Mouse (Mus musculus): Measurements from ENCODE around the gene Picalm.
"Not testable (repeated sequence)": the region's sequence is repeated elsewhere in the genome, so short reads cannot be mapped to it uniquely, and the experiment has no call there.

Gene Picalm

DNA sequence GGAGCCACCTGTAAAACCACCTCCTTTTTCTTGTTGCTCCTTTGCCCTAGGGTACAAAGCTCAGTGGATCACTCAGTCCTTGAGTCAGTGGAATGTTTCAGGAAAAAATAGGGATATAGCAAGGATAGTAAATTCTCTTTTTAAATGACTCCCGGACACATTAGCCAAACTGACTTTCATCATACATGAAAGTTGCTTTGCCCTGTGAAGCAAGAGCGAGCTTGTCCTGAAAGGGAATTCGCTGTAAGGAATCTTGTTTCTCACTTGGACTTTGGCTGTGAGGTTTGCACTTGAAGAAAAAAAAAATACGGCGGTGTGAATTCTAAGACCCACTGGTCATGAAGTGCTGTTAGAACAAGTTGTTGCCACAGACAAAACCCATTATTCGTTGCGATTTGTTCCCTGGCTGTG lies 1.8 kb downstream of the Picalm start:
- DNase-seq (ENCODE audit: low spot score): no peak

DNA sequence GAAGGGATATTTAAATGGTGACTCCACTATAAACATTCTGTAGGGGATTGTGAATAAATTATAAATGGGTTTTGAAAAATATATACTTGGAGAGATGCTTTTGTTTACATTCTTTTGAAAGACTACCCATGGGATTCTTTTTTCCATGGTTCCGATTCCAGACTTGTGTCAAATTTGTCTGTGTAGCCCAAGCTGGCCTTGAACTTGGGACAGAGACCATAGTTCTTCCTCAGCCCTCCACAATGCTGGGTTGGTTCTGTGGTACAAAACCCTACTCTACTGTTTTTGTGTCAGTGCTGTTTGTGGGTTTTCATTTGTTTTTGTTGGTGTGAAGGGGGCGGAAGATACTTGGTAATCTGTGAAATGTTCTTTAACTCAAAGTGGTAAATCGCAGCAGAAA lies 2.3 kb downstream of the Picalm start:
- no peak for DNase-seq (ENCODE audit: low spot score)

DNA sequence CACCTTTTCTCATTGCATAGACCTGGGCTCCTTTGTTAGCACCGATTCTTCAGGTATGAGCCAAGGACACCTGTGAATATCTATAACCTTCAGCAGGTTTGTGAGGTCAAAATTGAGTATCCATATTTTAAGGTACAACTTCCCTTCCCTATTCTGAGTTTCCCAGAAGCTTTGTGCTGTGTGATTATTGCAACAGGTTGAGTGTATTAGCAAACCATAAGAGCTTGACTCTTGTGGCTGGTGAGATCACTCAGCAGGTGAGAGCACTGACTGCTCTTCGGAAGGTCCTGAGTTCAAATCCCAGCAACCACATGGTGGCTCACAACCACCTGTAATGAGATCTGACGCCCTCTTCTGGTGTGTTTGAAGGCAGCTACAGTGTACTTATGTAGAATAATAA lies 6.7 kb downstream of the Picalm start:
- DNase-seq (ENCODE audit: low spot score): no peak

DNA sequence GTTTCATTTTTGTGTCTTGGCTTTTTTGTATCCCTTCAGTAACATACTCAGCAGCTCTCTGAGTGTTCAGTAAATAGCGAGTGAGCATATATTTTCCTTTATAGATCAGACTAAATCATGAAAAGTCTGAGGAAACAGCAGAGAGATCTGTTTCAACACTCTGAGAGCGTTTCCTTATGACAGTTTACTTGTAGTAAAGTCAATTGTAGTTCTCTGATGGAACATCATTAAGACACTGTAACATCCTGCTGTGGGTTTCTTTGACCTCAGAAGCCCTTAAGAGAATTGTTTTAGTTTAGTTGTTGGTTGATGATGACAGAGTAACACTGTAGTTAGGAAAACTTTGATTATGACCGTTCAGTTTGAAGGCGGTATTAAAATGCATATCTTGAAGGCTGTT lies 8.3 kb downstream of the Picalm start:
- no peak for DNase-seq (ENCODE audit: low spot score)

DNA sequence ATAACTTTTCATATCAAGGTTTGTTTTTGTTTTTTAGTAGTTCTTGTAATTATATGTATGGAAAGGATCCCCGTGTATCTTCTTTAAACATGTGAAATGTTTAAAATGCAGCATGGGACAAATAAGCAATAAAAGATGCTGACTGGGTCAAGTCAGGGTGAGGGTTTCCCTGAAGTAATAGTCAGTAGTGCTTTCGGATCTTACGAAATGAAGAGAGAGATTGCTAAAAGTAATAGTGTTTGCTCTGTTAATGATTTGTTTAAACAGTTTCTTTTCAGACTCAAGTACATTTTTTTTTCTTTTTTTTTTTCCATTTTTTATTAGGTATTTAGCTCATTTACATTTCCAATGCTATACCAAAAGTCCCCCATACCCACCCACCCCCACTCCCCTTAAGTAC lies 10.3 kb downstream of the Picalm start:
- no peak for DNase-seq (ENCODE audit: low spot score)

DNA sequence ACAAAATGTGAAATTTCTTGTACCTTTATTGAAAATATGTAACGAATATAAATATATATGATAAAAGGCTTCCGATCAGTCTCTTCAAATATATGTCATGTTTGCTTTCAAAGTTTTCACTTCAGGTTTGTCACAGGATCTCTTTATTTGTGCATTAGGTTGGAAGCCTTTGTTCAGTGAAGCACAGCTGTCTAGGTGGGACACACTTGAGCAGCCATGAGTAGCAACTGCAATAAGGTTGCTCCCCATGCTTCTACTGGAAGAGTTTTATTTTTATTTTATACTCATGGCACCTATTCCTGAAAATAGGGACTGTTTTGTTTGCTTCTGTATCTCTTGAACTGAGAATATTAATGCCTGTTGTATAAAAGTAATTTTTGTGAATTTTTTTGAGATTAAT lies 14.3 kb downstream of the Picalm start:
- DNase-seq (ENCODE audit: low spot score): no peak

DNA sequence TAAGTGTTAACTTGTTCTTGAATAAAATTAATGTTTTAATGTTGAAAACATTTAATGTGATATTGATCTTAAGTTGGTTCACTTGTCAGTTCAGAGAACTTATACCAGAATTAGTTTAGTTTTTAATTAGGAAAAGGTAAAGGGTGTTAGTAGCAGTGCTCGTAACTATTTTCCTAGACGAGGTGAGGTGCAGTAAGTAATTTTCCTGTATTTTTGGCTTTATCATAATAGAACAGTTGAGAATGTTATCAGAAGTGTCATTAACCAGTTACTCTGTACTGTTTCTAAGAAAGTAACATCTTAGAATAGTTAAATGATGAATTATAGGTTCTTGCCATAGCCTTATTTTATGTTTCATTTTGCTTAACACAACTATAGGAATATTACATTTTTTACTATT lies 15.0 kb downstream of the Picalm start:
- no peak for DNase-seq (ENCODE audit: low spot score)

DNA sequence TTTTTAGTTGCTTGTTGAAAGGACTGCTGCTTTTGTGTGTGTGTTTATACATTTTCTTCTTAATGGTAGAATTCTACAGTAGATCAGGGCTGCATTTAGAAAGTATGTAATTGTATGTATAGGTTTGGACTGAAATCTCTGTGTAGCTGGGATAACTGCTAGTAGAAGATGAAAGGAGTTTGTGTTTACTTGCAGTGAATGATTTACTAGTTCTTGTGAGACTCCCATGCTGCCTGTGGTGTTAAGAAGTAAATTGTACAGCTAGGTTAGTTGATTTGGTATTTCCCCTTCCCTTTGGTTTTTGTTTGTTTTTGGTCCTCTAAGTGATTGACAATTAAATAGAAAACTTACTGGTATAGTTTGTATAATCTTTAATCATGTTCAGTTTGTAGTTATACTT lies 15.4 kb downstream of the Picalm start:
- DNase-seq (ENCODE audit: low spot score): no peak

DNA sequence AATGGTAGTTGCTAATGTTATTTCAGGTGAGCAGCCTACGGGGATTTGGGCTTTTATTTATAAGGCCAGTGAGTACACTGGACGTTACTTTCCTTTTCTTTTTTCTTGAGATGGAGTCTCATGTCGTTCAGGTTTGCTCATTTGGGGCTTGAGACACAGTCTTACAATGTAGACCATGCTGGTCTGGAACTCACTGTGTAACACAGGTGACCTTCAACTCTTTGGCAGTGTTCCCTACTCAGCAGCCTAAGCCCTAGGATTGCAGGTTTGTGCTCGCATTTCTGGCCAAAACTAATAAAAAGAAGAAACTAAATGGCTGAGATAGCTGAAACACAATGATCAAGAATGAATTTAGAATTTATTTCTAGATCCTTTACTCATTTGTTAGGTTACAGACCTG lies 15.9 kb downstream of the Picalm start:
- DNase-seq (ENCODE audit: low spot score): no peak

DNA sequence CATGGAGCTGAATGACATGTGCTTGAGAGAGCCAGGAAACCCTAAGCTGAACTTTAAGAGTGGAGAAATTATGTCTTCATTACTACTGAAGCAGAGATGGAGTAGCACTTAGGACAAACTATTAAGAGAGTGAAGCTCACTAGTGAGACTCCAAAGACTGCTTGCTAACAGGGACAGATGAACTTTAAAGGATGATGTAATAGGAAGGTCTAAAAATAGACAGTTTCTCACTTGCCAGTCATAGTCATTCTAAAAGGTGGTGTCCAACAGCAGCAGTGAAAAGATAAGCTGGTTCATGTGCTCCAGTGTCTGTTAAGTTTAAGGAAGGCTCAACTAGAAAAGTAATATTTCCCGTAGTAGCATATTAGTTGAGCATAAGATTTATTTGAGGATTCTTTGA lies 16.3 kb downstream of the Picalm start:
- peak; percentile 80 for DNase-seq (ENCODE audit: low spot score)

DNA sequence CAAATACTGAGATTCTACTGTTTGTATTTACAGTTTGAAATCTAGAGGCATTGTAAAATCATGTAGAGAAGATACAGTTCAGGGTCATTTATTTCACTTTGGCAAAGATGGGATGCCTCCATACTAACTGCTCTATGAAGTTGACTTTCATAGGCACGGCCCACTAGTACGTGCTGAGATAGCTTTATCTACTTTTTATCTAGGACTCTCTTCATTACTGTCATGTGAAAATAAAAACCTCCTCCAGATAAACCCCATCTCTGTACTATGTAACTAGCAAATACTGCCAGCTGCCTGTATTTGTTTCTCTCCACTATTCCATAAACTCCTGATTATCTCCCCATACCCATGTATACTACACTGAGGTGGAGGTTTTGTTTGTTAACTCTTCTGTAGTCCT lies 18.0 kb downstream of the Picalm start:
- DNase-seq (ENCODE audit: low spot score): no peak

DNA sequence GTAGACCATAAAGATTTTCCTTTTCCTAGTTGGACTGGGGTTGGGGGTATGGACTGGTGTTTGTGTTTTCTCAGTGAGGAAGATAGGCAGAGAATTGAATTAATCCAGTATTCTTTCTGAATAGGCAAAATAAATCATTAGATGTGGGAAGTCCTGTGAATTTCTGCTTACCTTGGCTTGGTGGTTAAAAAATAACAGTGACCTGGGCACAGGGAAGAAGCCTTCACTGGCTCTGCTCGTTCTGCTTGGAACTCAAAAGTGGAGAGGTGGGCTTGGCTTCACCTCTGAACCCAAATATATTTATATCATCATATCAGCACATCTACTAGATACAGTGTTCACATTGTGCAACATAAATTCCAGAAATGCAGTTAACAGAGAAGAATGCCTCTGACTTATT lies 18.5 kb downstream of the Picalm start:
- no peak for DNase-seq (ENCODE audit: low spot score)

DNA sequence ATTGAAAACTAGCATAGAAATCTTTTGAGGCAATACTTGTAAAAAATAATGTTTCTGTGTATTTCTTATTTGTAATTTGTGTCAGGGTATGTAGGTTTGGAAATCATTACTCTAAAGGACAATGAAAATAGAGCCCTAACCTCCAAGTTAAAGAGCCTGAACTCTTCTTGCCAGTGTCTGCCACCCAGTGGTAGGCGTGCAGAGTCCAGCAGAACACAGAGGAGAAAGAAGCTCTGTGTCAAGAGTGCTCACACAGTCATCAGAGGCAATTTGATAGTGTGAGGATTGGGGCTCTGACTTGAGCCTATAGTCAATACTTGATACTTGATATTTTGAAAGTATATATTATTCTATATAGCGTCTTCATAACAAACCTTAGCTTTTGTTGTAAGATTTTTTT lies 20.3 kb downstream of the Picalm start:
- no peak for DNase-seq (ENCODE audit: low spot score)

DNA sequence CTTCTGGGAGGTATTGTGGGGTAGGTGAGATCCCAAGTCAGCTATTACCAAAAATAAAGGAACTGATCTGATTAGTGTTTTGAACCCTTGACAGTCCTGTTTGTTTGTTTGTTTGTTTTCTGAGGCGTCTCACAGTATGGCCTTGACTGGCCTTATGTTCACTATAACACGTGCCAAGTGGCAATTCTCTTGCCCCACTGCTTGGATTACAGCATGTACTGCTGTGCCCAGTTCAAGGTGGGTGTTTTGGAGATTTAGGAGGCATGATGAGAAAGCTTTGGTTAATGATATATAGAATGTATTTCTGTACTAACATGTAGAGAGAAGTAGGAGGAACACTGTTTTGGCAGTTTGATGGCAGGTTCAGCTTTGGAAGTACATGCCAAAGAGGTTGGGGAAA lies 28.0 kb downstream of the Picalm start:
- no peak for DNase-seq (ENCODE audit: low spot score)

DNA sequence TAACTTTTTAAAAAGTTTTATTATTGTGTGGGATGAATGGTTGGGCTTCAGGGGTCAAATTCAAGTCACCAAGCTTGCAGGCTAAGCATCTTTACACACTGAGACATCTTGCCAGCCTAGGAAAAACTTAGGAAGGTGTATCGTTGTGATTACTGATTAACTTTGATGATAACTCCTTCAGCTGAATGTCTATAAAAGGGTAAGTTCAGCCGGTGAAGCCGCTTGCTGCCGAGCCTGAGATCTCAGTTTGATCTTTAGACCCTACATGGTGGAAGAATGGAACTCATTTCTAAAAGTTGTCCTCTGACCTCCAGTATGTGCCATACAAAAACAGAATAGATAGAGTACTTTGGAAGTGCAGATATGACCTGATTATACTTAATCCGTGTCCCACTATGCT lies 30.6 kb downstream of the Picalm start:
- DNase-seq (ENCODE audit: low spot score): no peak

DNA sequence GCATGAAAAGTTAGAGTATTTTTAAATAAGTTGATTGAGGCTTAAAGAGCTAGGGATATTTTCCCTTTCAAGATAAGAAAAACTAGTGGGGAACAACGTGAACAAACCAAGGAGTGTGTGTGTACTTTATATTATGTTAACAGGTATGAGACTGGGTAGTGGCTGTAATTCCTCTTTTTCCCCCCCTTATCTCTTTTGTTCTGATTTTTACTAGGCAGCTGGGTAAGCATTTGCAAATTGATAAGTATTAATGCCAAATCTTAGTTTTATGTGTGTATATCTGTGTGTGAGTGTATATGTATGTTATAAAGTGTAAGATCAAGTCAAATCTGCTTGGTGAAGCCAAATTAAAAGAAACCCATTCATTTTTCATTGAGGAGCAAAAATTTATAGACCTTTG lies 34.3 kb downstream of the Picalm start:
- no peak for DNase-seq (ENCODE audit: low spot score)

DNA sequence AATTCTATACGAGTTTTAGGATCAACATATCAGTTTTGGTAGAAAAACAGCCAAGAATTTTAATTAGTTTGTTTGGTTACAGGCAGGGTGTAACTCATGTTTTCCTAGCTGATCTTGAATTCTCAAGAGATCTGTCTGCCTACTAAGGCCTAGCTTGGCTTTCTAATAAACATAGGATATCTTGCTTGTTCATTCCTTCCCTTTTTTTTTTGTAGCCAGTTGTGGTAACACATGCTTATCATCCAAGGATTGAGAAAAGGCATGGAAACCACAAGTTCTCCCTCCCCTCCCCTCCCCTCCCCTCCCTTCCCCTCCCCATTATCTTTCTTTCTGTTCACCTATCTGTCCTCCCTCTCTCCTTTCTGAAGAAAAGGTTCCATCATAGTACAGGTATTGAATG lies 36.0 kb downstream of the Picalm start:
- no peak for DNase-seq (ENCODE audit: low spot score)

DNA sequence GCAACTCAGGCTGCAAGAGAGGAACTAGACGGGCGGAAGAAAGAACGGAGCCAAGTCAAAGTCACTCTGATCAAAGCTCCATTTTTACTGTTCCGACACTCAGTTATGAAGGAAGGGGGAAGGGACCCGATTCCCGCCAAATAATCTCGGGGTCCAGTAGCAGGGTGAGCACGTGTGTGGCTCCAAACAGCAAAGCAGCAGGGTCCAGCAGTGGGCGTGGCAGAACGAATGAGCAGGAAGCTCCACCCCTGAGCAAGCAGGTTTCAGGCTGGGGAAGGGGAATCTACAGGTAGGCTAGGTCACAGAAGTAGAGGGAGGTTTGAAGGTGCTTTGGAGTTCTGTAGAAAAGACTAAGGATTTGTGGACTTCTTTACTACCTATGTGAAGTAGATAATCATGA lies 37.8 kb downstream of the Picalm start:
- DNase-seq (ENCODE audit: low spot score): not testable (repeated sequence)

DNA sequence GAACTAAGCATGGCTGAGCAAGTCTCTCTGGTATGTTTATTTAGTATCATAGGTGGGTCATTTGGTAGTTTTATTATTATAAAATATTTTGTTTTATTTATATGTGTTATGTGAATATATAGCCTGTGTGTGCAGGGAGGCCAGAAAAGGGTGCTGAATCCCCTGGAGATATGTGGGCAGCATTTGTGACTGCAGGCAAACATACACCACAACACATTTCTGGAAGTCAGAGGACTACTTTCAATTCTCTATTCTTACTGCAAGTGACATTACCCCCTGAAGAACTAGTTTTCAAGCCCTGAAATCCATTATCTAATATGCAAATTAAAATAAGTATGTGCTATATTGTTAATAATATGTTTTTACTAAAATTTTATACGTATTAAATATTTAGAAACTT lies 43.8 kb downstream of the Picalm start:
- no peak for DNase-seq (ENCODE audit: low spot score)

DNA sequence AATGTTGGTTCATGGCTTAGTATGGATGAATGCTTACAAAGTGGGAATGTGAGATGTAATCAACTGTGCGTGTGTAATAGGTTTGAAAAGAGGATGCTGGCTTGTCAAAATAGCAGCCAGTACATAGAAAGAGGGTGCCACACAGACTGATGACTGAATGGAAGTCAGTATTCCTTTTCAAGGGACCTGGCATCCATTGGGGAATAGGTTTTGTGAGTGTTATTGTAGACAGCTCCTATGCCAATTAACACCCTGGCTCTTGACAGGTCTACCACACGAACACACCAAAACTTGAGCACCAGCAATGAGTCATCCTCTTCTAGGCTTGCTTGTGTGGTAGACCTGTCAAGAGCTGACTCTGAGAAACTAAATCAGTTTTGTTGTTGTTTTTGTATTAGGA lies 45.6 kb downstream of the Picalm start:
- DNase-seq (ENCODE audit: low spot score): no peak

DNA sequence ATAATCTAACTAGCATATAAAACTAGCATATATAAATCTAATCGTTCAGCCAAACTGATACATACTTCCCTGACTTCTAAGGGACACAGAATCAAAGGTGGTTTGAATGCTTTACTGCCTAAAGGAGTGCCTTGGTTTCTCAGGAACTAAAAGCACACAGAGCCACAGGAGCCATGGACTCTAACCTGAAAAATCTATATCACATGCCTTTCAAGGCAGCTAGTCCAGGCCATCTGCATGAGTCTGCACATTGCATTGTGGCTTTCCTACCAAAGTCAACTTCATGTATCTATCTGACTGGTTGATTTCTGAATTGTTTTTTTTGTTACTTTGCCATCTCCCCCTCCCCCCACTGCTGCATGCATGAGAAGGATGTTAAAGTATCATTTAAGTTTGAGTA lies 50.6 kb downstream of the Picalm start:
- no peak for DNase-seq (ENCODE audit: low spot score)

DNA sequence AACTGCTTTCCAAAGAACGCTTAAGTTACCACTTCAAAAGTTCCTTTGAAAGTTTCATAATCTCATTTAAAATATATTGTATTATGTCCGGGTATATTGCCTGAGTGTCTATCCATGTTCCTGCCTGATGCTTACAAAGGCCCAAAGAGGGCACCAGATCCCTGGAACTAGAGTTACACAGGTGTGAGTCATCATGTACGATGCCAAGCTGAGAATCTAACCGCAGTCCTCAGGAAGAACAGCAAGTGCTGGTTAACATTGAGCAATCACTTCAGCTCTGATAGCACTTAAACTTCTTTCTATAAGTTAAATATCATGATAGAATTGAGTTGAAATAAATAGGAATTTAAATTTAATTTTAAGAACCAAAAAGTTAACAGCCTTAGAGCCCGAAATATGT lies 70.2 kb downstream of the Picalm start:
- no peak for DNase-seq (ENCODE audit: low spot score)

DNA sequence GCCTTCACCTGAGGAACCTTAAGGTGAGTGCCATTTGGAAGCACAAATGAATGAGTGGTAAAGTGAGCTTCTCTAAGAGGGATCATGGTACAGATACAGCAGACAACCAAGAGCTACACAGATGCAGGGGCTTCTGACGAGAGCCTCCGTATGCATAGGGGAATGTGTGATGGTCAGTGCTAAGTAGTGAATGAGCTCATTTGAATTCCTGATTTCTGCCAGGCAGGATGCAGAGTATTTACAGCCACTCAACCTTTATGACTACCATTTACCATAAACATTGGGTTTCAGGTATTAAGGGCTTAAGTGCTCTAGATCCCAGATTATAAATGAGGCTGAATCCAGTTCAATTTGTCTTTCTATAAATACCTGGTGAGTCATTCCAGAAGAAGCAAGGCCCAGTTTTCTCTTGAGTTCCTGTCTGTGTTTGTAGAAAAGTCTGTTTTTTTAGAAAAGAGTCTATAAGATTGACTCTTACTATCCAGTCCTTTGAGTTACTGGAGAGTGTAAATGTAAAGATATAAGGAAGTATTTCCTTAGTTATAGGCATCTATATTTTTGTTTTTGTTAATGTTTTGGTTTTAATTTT lies 72.0 kb downstream of the Picalm start:
- no peak for DNase-seq (ENCODE audit: low spot score)

DNA sequence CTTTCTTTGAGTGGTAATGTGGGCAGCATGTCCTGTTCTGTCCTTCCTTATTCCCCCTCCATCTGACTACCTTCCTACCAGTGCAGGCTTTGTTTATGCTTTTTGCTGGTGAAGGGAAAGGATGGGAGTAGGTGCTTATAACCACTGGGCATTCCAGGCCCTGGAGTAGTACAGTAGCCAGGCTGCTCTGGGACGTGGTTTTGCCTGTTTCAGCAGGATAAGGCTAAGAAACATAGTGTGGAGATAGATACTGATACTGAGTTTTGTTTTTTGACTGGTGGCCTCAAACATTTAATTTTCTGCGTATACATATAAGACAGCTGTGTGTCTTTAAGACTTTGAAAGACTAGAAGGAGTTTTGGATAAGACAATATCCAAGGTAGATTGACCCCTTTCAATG lies 73.9 kb downstream of the Picalm start:
- DNase-seq (ENCODE audit: low spot score): no peak

DNA sequence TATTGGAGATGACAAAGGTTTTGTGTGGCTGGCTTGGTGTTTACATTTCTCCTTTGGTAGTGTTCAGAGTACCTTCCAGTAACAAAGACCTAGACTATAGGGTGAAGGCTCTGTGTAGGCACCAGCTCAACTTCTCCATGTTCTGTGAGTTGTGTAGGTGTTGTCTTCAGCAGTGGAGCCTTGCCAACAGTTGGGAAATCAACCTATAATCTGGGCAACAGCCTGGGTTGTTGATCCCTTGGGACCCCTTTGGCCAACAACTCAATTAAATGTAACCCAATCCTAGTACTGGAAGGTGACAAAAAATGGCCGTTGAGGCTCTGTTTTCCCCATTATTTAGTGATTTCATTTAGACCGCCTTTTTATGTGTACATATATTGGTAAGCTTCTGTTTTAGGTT lies 80.1 kb downstream of the Picalm start:
- no peak for DNase-seq (ENCODE audit: low spot score)

Measured in c-Kit-positive CD71-positive TER-119-positive erythroid progenitor cells, embryonic 14.5 days (primary cell).